In genomic region chr1:151125028-151125659, GRCm38 (mm10) we compare ENCODE assay signal across 26 mouse cellular contexts. TPM values are rescaled to one million over a fixed set of nuclear protein-coding genes. Genes with fewer than 3 reads are reported as not detected.
DNase-seq lines count a peak whose midpoint lies in the region; ATAC-seq lines count a peak whose summit lies in the region.
"Had no signal": no experiment of that assay in that cellular context is flagged by ENCODE, and none has a peak within 500 bp of the region (broad histone marks: within the 10 kb centered on the region; RNA-seq: fewer than 3 reads in every experiment).

No protein-coding gene starts in this region.

- WGBS in embryonic facial prominence, embryonic 14.5 days, result 77% methylated on average over 9 of the region's 9 CpGs
- 90% methylated on average over 9 of the region's 9 CpGs for WGBS in embryonic facial prominence, embryonic 10.5 days

- no peaks in the 10 kb centered on the region for H3K36me3 ChIP-seq in embryonic facial prominence, embryonic 14.5 days (ENCODE audit: control insufficient read depth, insufficient read depth, low read length)
- no peaks in the 10 kb centered on the region for H3K36me3 ChIP-seq in embryonic facial prominence, embryonic 10.5 days (replicated peaks)
- H3K36me3 ChIP-seq: heart, embryonic 12.5 days; hindbrain, embryonic 13.5 days; limb, embryonic 12.5 days; lung, embryonic 15.5 days had no signal

- peak; percentile 32 for DNase-seq in embryonic facial prominence, embryonic 14.5 days (ENCODE audit: low spot score)
- DNase-seq in embryonic facial prominence, embryonic 10.5 days (ENCODE audit: low spot score), result no peak
- DNase-seq in left cerebral cortex, postnatal 14 days (ENCODE audit: low spot score in 2 of 2), result peak; percentile 30 to 31
- DNase-seq in left cerebral cortex, postnatal 10 days (ENCODE audit: extremely low spot score in 1 of 2, low spot score in 2 of 2), result no peak
- peak; percentile 10 for DNase-seq in CD4-positive helper T cell, adult 2 months (ENCODE audit: low read depth, low spot score)
- no peak for DNase-seq in gastrocnemius, adult 18-20 months (ENCODE audit: low spot score)
- no peak for DNase-seq in kidney, postnatal 36 days
- DNase-seq: adrenal gland, postnatal 36 days; cerebellum, adult 2 months; cerebellum, postnatal 36 days; gastrocnemius, adult 2 months; heart, postnatal 14 days; kidney, adult 9 months; kidney, postnatal 4 days; layer of hippocampus, adult 9-11 months; lung, postnatal 4 days had no signal

- H3K4me2 ChIP-seq in embryonic facial prominence, embryonic 14.5 days (ENCODE audit: low read depth, low read length), result no peak overlapping the region
- H3K4me2 ChIP-seq: forebrain, embryonic 13.5 days; heart, embryonic 12.5 days; hindbrain, embryonic 13.5 days; limb, embryonic 12.5 days; lung, embryonic 15.5 days had no signal

- H3K4me3 ChIP-seq in embryonic facial prominence, embryonic 14.5 days (ENCODE audit: low read depth, low read length), result no peak overlapping the region
- H3K4me3 ChIP-seq in embryonic facial prominence, embryonic 10.5 days, result no peak overlapping the region
- H3K4me3 ChIP-seq: erythroblast, embryonic 14.5 days; forebrain, embryonic 13.5 days; gastrocnemius, adult 2 months; heart, embryonic 12.5 days; hindbrain, embryonic 13.5 days; limb, embryonic 12.5 days; lung, embryonic 15.5 days had no signal

- H3K4me1 ChIP-seq in embryonic facial prominence, embryonic 14.5 days (ENCODE audit: control insufficient read depth, insufficient read depth, low read length), result no peaks in the 10 kb centered on the region
- no peaks in the 10 kb centered on the region for H3K4me1 ChIP-seq in embryonic facial prominence, embryonic 10.5 days
- H3K4me1 ChIP-seq: forebrain, embryonic 13.5 days; hindbrain, embryonic 13.5 days; limb, embryonic 12.5 days; lung, embryonic 15.5 days had no signal

- H3K9me3 ChIP-seq in embryonic facial prominence, embryonic 14.5 days (ENCODE audit: control insufficient read depth, low read length), result no peaks in the 10 kb centered on the region; the same call in 1 of the 2 replicates
- H3K9me3 ChIP-seq in embryonic facial prominence, embryonic 10.5 days, result peaks cover 3% of the 10 kb centered on the region; the same call in 1 of the 2 replicates
- H3K9me3 ChIP-seq: forebrain, embryonic 13.5 days; heart, embryonic 12.5 days; hindbrain, embryonic 13.5 days; limb, embryonic 12.5 days; lung, embryonic 15.5 days had no signal

- H3K27ac ChIP-seq in embryonic facial prominence, embryonic 14.5 days (replicated peaks; ENCODE audit: low read depth, low read length), result no peak overlapping the region
- H3K27ac ChIP-seq in embryonic facial prominence, embryonic 10.5 days (replicated peaks), result no peak overlapping the region
- H3K27ac ChIP-seq: forebrain, embryonic 13.5 days; gastrocnemius, adult 2 months; hindbrain, embryonic 13.5 days; limb, embryonic 12.5 days; lung, embryonic 15.5 days had no signal

- intact Hi-C loops in left cerebral cortex, postnatal 14 days (cut with DNase I), result no loop called here
- intact Hi-C loops in left cerebral cortex, postnatal 10 days (cut with DNase I), result no loop called here

- no peak overlapping the region for H3K9ac ChIP-seq in embryonic facial prominence, embryonic 14.5 days (ENCODE audit: low read depth, low read length)
- H3K9ac ChIP-seq: forebrain, embryonic 13.5 days; heart, embryonic 12.5 days; hindbrain, embryonic 13.5 days; limb, embryonic 12.5 days; liver, embryonic 14.5 days; lung, embryonic 15.5 days had no signal

- no peak for ATAC-seq in embryonic facial prominence, embryonic 14.5 days (ENCODE audit: low read depth)
- peak; percentile 70 for ATAC-seq in inflammation-experienced regulatory T-cells, adult 6 months
- ATAC-seq: forebrain, embryonic 13.5 days had no signal

- no peaks in the 10 kb centered on the region for H3K27me3 ChIP-seq in embryonic facial prominence, embryonic 14.5 days (replicated peaks; ENCODE audit: control insufficient read depth, insufficient read depth, low read length)
- no peaks in the 10 kb centered on the region for H3K27me3 ChIP-seq in embryonic facial prominence, embryonic 10.5 days (replicated peaks; ENCODE audit: low read depth, poor library complexity, severe bottlenecking)
- H3K27me3 ChIP-seq: forebrain, embryonic 13.5 days; heart, embryonic 12.5 days; hindbrain, embryonic 13.5 days; limb, embryonic 12.5 days; lung, embryonic 15.5 days had no signal

RNA-seq across cellular contexts. Expression of gene Gm47985, which starts 57.2 kb away (rescaled TPM):
- 0.18 and 0.48 TPM in 2 replicates for polyA plus RNA-seq in embryonic facial prominence, embryonic 14.5 days (2014; fragmentation: Nextera tagmentation; extraction: Ambion mirVana)
- 0.11 and 0.40 TPM in 2 replicates for polyA plus RNA-seq in embryonic facial prominence, embryonic 10.5 days (2016; fragmentation: Nextera tagmentation; extraction: Ambion mirVana)
- total RNA-seq in left cerebral cortex, postnatal 14 days (2021), result not detected
- not detected for total RNA-seq in left cerebral cortex, postnatal 10 days (2021)
- polyA plus RNA-seq in inflammation-experienced regulatory T-cells, adult 6 months (2017; shearing (Covaris generic)), result under 1 TPM in 1 of 3 experiments, not detected in 2; 0.34 TPM
- under 1 TPM in 1 of 2 experiments, not detected in 1; 0.26 TPM for total RNA-seq in gastrocnemius, adult 18-20 months (2021)
- total RNA-seq: adrenal gland, postnatal 36 days; gastrocnemius, adult 2 months; midbrain, postnatal 0 days had no signal
- polyA plus RNA-seq: cerebellum, adult 2 months; erythroblast, embryonic 14.5 days; lung, embryonic 15.5 days; midbrain, postnatal 0 days; thymus, postnatal 0 days had no signal

Comparison
In these comparisons a context has a peak if more than half of its experiments do, and no peak if none do; other contexts are left out.
1. DNase-seq: peak in embryonic facial prominence, embryonic 14.5 days (single experiment), left cerebral cortex, postnatal 14 days (2 of 2) and CD4-positive helper T cell, adult 2 months (single experiment); none in embryonic facial prominence, embryonic 10.5 days (single experiment), left cerebral cortex, postnatal 10 days (0 of 2), gastrocnemius, adult 18-20 months (single experiment) and kidney, postnatal 36 days (0 of 2).